Mouse (Mus musculus): ENCODE measurements at regions not wholly inside any gene's neighbourhood (a gene's known extent, or its start where the extent isn't known, plus 50 kb on each side); places are given as distances from the start of the nearest gene placed in this dataset.
A peak's percentile ranks its signal among the peaks of the same experiment; 100 is the strongest.
"Not testable (repeated sequence)": the region's sequence is repeated elsewhere in the genome, so short reads cannot be mapped to it uniquely, and the experiment has no call there.

- not testable (repeated sequence) for H3K36me3 ChIP-seq (ENCODE audit: control insufficient read depth, insufficient read depth, low read length); H3K27me3 ChIP-seq (ENCODE audit: control insufficient read depth, insufficient read depth, low read length); H3K27ac ChIP-seq (ENCODE audit: control insufficient read depth, insufficient read depth, low read length); H3K4me3 ChIP-seq (ENCODE audit: control insufficient read depth, insufficient read depth, low read length); H3K4me1 ChIP-seq (replicated peaks; ENCODE audit: control insufficient read depth, insufficient read depth, low read length)
- DNase-seq = peak; percentile 77
- WGBS = 5% methylated on average over 12 of the region's 48 CpGs
Measured at GRCm38 (mm10) chr10:81996742-81997536, 51.0 kb upstream of the Zfp873 start.
